Mouse (Mus musculus) forebrain, embryonic 15.5 days (tissue): ENCODE measurements at regions not wholly inside any gene's neighbourhood (a gene's known extent, or its start where the extent isn't known, plus 50 kb on each side); places are given as distances from the start of the nearest gene placed in this dataset.
A peak's percentile ranks its signal among the peaks of the same experiment; 100 is the strongest.
"Not testable (repeated sequence)": the region's sequence is repeated elsewhere in the genome, so short reads cannot be mapped to it uniquely, and the experiment has no call there.

Experiments used
- ATAC-seq: fragments of 200-750 bp; cut with Nextera tagmentation; replicated peaks from 2 replicates; pipeline ENCODE4 v1.8.0; 2017; ENCODE audit warnings: mild to moderate bottlenecking, moderate TSS enrichment, moderate library complexity
- H3K27ac ChIP-seq: fragments of 300-500 bp; sonication (generic); replicated peaks from 2 replicates; pipeline ENCODE4 v1.5.1; 2015; ENCODE audit warnings: mild to moderate bottlenecking, inconsistent platforms
- H3K27me3 ChIP-seq: fragments of 300-500 bp; sonication (generic); 2 replicates; pipeline ENCODE4 v1.6.1; 2015; ENCODE audit warnings: inconsistent platforms
- H3K36me3 ChIP-seq: fragments of 300-500 bp; sonication (generic); 2 replicates; pipeline ENCODE4 v1.6.1; 2015; ENCODE audit warnings: mild to moderate bottlenecking, inconsistent platforms
- H3K4me1 ChIP-seq: fragments of 300-500 bp; sonication (generic); 2 replicates; pipeline ENCODE4 v1.6.1; 2015; ENCODE audit warnings: inconsistent platforms
- H3K4me2 ChIP-seq: fragments of 300-500 bp; sonication (generic); replicated peaks from 2 replicates; pipeline ENCODE4 v1.6.1; 2015; ENCODE audit warnings: mild to moderate bottlenecking, inconsistent platforms
- H3K4me3 ChIP-seq: fragments of 300-500 bp; sonication (generic); 2 replicates; pipeline ENCODE4 v1.5.1; 2015; ENCODE audit warnings: mild to moderate bottlenecking, inconsistent platforms
- H3K9ac ChIP-seq: fragments of 300-500 bp; sonication (generic); replicated peaks from 2 replicates; pipeline ENCODE4 v1.6.1; 2015; ENCODE audit warnings: mild to moderate bottlenecking, inconsistent platforms
- H3K9me3 ChIP-seq: fragments of 300-500 bp; sonication (generic); 2 replicates; pipeline ENCODE4 v1.6.1; 2016; ENCODE audit warnings: inconsistent platforms
- WGBS: fragments of 180-500 bp; shearing (Covaris S2); methylation state at CpG from one replicate; pipeline ENCODE4 v1.1.7; 2015; ENCODE audit warnings: mixed read lengths; 5-methylcytosine and 5-hydroxymethylcytosine counted together

DNA sequence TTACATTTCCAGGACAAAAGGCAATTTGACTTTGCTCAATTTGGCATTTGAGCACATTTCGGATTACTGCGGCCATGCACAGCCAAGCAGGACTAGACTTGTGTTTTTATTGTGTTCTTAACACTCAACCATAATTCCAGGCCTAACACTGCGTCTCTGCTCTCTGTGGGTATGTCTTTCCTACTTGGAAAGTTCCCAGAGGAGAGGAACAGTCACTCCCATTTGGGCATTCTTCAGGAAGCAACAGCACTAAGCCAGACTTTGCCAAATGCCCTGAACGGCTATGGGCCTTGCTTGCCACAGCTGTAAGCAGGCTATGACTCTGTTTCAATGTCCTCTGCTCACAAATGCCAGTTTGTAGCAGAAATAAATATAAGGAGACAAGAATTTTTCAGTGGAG is 56.5 kb upstream of the Pdk3 start:
- H3K4me2 ChIP-seq = no peak overlapping the region
- H3K9me3 ChIP-seq = no peaks in the 10 kb centered on the region
- no peak overlapping the region for H3K9ac ChIP-seq
- ATAC-seq = no peak
- no peaks in the 10 kb centered on the region for H3K36me3 ChIP-seq
- WGBS = 53% methylated on average over 4 of the region's 4 CpGs
- no peaks in the 10 kb centered on the region; the same call in 1 of the 2 replicates for H3K27me3 ChIP-seq
- H3K4me3 ChIP-seq = no peak overlapping the region
- H3K4me1 ChIP-seq = peaks cover 9% of the 10 kb centered on the region; the same call in 1 of the 2 replicates
- 0 out of 2 replicates have a peak overlapping the region, but pooled peaks have one; percentile 87 for H3K27ac ChIP-seq

DNA sequence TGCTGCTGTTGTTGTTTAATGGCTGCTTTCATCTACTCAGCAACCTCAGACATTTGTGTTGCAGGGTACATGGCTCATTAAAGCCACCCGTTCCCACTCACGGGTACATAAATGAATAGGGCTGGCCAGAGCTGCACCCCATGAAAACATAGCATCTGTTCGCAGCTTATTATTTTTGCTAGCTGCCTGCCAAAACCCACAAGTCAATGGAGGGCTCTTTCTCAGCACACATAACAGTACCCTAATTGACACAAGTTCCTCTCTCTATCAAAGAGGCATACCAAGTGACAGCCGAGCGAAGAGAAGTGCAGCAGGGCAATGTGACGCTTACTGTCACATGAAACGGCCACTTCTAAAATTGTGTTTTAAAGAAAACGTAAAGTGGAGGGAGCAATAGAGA is 57.0 kb upstream of the Pdk3 start:
- Histone ChIP-seq H3K36me3 (no peaks in the 10 kb centered on the region), H3K27ac (peak overlapping the region; percentile 87), H3K9ac (peak overlapping the region; percentile 38; the same call in 1 of the 2 replicates), H3K27me3 (no peaks in the 10 kb centered on the region; the same call in 1 of the 2 replicates), H3K4me3 (peak overlapping the region; percentile 41), H3K4me2 (peak overlapping the region; percentile 44), H3K4me1 (peaks cover 9% of the 10 kb centered on the region; the same call in 1 of the 2 replicates), H3K9me3 (no peaks in the 10 kb centered on the region)
- 34% methylated on average over 8 of the region's 8 CpGs for WGBS
- peak; percentile 79 for ATAC-seq

DNA sequence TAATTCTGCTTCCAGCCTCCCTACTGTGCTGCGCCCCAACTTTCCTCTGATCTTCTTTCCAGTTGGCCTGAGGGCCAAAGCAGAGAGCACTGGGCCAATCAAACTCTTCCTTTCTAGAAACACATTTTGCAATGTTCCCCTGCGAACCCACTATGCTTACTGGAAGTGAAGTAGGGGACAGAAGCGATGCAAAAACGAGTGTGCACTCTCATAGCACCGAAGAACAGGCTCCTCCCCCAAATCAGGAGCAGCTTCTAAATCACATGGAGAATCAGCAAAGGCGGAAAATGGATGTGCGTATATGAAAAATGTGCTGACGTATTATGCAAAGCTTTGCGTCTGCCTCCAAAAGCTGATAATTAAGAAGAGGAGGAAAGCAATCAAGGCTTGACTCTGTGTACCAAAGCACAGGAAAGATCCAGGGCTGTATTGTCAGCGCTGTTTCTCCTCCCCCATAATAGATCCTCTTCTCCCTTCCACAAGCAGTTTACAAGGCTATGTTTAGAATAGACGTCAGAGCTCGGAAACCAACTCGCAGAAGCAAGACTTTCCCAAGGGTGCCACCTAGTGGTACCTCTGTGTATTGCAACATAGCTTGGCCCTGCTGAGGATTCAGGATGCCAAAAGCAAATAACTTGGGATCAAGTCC is 57.5 kb upstream of the Pdk3 start:
- WGBS = 31% methylated on average over 13 of the region's 13 CpGs
- ATAC-seq = peak; percentile 91
- Histone ChIP-seq H3K4me2 (peak overlapping the region; percentile 44), H3K36me3 (no peaks in the 10 kb centered on the region), H3K27ac (peak overlapping the region; percentile 87), H3K9me3 (no peaks in the 10 kb centered on the region), H3K27me3 (no peaks in the 10 kb centered on the region; the same call in 1 of the 2 replicates), H3K4me1 (peaks cover 9% of the 10 kb centered on the region; the same call in 1 of the 2 replicates), H3K9ac (peak overlapping the region; percentile 38; the same call in 1 of the 2 replicates), H3K4me3 (peak overlapping the region; percentile 41)

DNA sequence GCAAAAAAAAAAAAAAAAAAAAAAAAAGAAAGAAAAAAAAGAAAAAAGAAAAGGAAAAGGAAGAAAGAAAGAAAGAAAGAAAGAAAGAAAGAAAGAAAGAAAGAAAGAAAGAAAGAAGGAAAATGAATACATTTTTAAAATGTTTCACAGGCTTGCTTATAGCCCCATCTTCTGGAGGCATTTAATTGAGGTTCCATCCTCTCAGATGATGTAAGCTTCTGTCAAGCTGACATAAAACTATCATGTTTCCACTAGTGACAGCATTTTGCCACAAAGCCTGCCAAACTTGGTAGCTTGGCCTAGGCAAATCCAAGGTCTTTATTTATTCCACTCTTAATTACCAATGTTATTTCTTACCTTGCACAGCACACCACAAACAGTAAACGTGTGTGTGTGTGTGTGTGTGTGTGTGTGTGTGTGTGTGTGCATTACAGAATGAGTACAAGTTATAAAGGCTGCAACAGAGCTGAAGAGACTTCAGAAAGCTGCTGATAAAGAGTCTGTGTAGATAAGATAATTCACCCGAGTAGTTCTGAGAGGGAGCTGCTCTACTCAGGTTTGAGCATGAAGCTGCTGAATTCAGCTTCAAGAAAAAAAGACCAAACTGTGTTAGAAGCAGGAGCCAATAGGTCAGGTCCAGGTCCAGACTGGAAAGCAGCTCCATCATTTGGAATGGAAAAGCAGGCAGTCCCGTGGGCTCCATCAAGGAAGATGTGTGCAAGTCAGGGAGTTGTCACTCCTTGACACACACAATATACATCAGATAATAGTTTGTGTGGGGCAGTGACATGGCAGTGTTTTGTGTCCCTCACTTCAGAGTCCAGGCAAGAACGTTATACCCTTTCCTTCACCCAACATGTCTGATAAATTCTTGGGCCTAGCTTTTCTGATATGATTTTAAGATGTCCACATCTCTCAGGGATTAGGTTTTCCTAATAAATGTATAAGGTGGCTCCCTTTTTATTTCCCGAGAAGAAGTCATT is 65.1 kb upstream of the Pdk3 start:
- H3K36me3 ChIP-seq = no peaks in the 10 kb centered on the region
- WGBS = 71% methylated on average over 5 of the region's 5 CpGs
- no peaks in the 10 kb centered on the region for H3K9me3 ChIP-seq
- H3K9ac ChIP-seq = no peak overlapping the region
- no peaks in the 10 kb centered on the region; the same call in 1 of the 2 replicates for H3K27me3 ChIP-seq
- H3K4me3 ChIP-seq = no peak overlapping the region
- H3K27ac ChIP-seq = no peak overlapping the region
- no peak for ATAC-seq
- H3K4me1 ChIP-seq = no peaks in the 10 kb centered on the region
- H3K4me2 ChIP-seq = no peak overlapping the region

DNA sequence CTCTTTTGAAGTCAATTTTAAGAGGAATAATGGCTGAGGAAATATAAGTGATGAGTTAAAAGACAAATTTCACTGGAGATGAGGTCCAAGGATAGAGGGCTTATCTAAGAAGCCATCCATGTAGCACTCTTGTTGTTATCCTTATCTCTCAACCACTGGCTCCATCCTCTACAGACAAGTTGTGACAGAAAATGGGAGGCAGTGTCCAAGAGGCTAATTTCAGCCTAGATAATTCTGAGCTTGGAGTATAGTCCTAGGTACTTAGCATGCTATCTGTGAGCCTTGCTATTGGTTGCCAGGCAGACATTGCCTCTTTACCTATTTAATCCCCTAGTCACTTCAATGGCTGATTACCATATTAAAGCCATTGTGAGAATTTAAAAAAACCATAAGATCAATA is 65.2 kb upstream of the AU015836 start:
- Histone ChIP-seq H3K9me3 (no peaks in the 10 kb centered on the region), H3K9ac (no peak overlapping the region), H3K4me3 (no peak overlapping the region), H3K4me2 (no peak overlapping the region), H3K27ac (no peak overlapping the region), H3K4me1 (no peaks in the 10 kb centered on the region), H3K36me3 (no peaks in the 10 kb centered on the region), H3K27me3 (no peaks in the 10 kb centered on the region)
- ATAC-seq = no peak

DNA sequence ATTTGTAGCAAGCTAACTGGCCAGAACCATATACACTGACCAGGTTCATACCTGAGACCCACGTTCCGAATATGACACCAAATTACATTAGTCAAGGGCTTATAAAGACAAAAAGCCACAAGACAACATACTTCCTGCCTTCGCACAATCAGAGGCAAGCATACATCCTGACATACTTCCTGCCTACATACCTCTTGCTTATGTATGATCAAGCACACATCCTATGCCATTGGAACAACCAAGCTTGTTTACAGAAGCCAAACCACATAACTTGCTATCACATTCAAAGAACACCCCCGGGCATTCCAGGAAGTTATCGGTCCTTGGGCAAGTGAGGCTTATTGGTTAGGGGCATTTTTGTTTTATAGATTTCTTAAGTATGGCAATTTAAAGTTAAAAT is 62.9 kb upstream of the AU015836 start:
- Histone ChIP-seq H3K9ac (no peak overlapping the region), H3K4me1 (no peaks in the 10 kb centered on the region), H3K27me3 (no peaks in the 10 kb centered on the region), H3K9me3 (no peaks in the 10 kb centered on the region), H3K36me3 (no peaks in the 10 kb centered on the region), H3K27ac (no peak overlapping the region), H3K4me2 (no peak overlapping the region), H3K4me3 (no peak overlapping the region)
- ATAC-seq = no peak
- 92% methylated on average over 5 of the region's 5 CpGs for WGBS

DNA sequence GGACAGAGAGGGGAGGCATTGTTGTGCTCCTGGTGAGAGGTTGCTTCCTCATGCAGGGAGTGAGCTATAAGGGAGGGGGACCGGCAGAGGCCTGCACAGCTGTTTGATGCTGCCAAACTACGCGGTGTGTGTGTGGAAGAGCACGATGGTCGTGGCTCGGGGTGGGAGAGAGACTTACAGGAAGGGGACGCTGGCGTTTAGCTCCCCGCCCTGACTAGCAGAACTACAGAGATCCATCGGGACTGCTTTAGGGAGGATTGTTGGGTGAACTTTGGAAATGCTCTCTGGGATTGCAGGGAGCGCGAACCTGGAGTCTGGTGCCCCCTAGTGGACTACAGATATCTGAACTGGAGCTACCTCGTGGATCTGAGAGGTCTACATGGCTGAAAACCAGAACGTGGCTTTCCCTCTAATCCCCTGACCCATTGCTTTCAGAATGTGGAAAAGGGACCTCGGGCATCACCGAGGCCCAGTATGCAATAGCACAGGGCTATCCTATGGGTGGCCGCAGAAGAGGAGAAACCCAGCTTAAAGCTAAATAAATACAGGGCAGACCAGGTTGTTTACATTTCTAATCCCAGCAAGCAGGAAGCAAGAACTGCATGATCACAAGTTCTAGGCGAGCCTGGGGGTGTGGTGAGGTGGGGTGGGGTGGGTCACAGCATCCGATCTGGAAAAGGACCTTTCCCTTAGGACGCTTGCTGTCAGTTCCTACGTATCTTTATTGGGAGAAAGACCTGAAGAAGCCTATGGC is 57.2 kb upstream of the AU015836 start:
- Histone ChIP-seq H3K9ac (no peak overlapping the region), H3K4me1 (no peaks in the 10 kb centered on the region), H3K4me2 (peak overlapping the region; percentile 46), H3K9me3 (no peaks in the 10 kb centered on the region), H3K27ac (no peak overlapping the region), H3K4me3 (peak overlapping the region; percentile 28), H3K36me3 (no peaks in the 10 kb centered on the region), H3K27me3 (no peaks in the 10 kb centered on the region)
- 27% methylated on average over 21 of the region's 21 CpGs for WGBS
- ATAC-seq = peak; percentile 86

DNA sequence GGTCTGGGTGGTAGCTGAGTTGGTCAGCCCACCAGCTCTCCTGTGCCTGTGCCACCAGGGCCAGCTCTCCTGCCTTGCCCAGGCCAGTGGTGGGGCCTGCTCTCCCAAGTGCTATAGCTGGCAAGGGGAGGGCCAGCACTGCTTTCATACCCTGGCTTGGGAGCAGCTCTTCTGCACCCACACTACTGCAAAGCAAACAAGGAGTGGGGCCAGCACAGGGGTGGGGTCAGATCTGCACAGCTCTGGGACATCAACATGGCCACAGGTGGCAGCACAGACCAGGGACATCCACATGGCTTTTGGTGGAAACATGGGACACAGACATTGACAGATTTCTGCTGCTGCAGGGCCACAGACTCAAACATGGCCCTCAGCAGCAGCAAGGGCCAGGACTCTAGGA is 52.9 kb upstream of the AU015836 start:
- H3K4me2 ChIP-seq = no peak overlapping the region
- no peak overlapping the region for H3K9ac ChIP-seq
- no peaks in the 10 kb centered on the region for H3K36me3 ChIP-seq
- H3K27me3 ChIP-seq = no peaks in the 10 kb centered on the region
- no peak overlapping the region for H3K27ac ChIP-seq
- no peaks in the 10 kb centered on the region for H3K9me3 ChIP-seq
- H3K4me1 ChIP-seq = no peaks in the 10 kb centered on the region
- no peak overlapping the region for H3K4me3 ChIP-seq
- ATAC-seq = no peak

DNA sequence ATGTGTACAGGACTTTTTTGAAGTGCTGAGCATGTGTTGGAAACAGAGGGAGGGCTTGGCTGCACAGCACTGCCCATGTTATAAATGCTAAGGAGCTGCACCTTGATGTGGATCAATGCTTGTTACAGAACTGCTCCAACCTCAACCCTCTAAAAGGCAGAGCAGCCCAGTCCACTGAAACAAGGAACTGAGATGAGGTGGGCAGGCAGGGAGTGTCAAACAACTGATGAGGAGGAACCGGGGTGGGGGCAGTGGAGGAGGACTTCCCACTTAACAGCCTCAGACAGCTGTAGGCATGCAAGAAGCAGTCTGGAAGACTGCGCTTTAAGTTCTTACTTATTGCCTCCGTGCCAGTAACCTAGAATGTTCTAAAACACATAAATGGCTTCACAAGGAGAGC is 51.1 kb upstream of the AU015836 start:
- H3K4me2 ChIP-seq, H3K27me3 ChIP-seq, H3K4me3 ChIP-seq, H3K4me1 ChIP-seq, H3K36me3 ChIP-seq, ATAC-seq, H3K9me3 ChIP-seq, H3K9ac ChIP-seq, H3K27ac ChIP-seq: not testable (repeated sequence)
- whole genome bisulfite sequencing = 78% methylated on average over 3 of the region's 3 CpGs
